Mouse (Mus musculus) testis, adult 2 months (tissue): ENCODE results near the gene Atp5j. TPM values are rescaled to one million over a fixed set of nuclear protein-coding genes. Genes with fewer than 3 reads are reported as not detected.

ENCODE experiments used
- H3K27ac ChIP-seq: fragments of 200-500 bp; 2 replicates; pipeline ENCODE4 v1.5.1; 2012; ENCODE audit warnings: low read depth, low read length; ENCODE audit not compliant: control insufficient read depth, insufficient read depth
- H3K27me3 ChIP-seq: fragments of 200-500 bp; 2 replicates; pipeline ENCODE4 v1.6.1; 2012; ENCODE audit warnings: mild to moderate bottlenecking, low read length, moderate library complexity; ENCODE audit not compliant: control insufficient read depth, insufficient read depth
- H3K36me3 ChIP-seq: fragments of 200-500 bp; 2 replicates; pipeline ENCODE4 v1.6.1; 2012; ENCODE audit warnings: mild to moderate bottlenecking, low read length; ENCODE audit not compliant: control insufficient read depth, insufficient read depth
- H3K4me1 ChIP-seq: fragments of 200-500 bp; 2 replicates; pipeline ENCODE4 v1.6.1; 2012; ENCODE audit warnings: low read length; ENCODE audit not compliant: control insufficient read depth, insufficient read depth
- H3K4me3 ChIP-seq: fragments of 200-500 bp; 2 replicates; pipeline ENCODE4 v1.5.1; 2012; ENCODE audit warnings: low read depth, mild to moderate bottlenecking, low read length, moderate library complexity, mixed read lengths; ENCODE audit not compliant: control insufficient read depth
- CTCF ChIP-seq: fragments of 200-500 bp; IDR thresholded peaks from 2 replicates; pipeline ENCODE4 v1.5.1; 2012; ENCODE audit warnings: low read depth, mild to moderate bottlenecking, inconsistent platforms, low read length, moderate library complexity; ENCODE audit not compliant: control insufficient read depth, insufficient read depth, insufficient replicate concordance
- POLR2A ChIP-seq: fragments of 200-500 bp; IDR thresholded peaks from 2 replicates; pipeline ENCODE4 v1.6.1; 2012; ENCODE audit warnings: low read depth, mild to moderate bottlenecking, inconsistent platforms, low read length, moderate library complexity; ENCODE audit not compliant: control insufficient read depth
- polyA plus RNA-seq: library from polyadenylated mRNA; depleted of rRNA; stranded (reverse); fragments of >200 nt; gene quantifications from 2 replicates; pipeline ENCODE4 v1.2.3, GENCODE M21; 2012

Gene Atp5j
- polyA plus RNA-seq, 1 experiment = 217 TPM

DNA sequence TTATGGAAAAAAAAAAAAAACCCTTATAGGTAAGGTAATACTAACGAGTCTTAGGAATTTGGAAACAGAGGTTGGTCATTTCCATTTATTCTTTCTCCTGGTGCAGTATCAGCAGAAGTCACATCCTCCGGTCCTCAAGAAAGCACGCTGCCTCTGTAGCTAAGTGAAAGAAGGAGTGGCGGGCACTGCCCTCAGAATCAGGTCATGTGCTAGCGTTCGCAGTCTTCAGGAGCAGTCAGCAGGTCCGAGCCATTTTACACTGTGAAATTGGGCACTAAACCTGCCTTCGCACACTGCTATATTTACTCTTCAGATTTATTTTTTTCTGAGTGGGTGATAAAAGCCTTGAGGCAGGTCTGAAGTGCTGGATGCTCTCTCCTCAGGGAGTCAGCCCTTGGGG is 21.6 kb downstream of the Atp5j start:
- no peak overlapping the region for H3K4me3 ChIP-seq
- no peak overlapping the region for H3K27ac ChIP-seq
- H3K27me3 ChIP-seq = no peaks in the 10 kb centered on the region
- H3K4me1 ChIP-seq = no peaks in the 10 kb centered on the region
- H3K36me3 ChIP-seq = no peaks in the 10 kb centered on the region
- TF ChIP-seq CTCF (no peak), POLR2A (no peak)

DNA sequence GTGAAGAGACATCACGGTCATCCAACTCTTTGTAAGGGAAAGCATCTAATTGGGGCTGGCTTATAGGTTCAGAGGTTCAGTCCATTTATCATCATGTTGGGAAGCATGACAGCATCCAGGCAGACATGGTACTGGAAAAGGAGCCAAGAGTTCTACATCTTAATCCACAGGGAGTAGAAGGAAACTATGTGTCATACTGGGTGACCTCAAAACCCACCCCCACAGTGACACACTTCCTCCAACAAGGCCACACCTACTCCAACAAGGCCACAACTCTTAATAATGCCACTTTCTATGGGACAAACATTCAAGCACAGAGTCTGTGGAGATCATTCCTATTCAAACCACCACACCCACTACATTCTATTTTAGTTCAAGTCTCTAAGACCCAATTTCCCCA is 25.2 kb downstream of the Atp5j start:
- H3K4me3 ChIP-seq = no peak overlapping the region
- no peak overlapping the region for H3K27ac ChIP-seq
- TF ChIP-seq CTCF (no peak), POLR2A (no peak)
- H3K27me3 ChIP-seq = no peaks in the 10 kb centered on the region
- no peaks in the 10 kb centered on the region for H3K4me1 ChIP-seq
- H3K36me3 ChIP-seq = no peaks in the 10 kb centered on the region

DNA sequence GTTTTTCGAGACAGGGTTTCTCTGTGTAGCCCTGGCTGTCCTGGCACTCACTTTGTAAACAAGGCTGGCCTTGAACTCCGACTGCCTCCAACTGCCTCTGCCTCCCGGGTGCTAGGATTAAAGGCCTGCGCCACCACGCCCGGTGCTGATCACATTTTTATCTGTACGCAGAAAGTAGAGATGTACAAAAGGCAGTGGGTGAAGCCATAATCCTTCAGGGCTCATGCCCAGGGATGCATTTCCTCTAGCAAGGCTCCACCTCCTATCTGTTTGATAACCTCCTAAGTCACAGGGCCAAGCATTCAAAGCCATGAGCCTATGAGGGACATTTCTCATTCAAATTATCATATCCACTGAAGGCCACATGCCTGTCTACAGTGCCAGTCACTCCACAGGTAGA is 27.6 kb downstream of the Atp5j start:
- Histone ChIP-seq H3K4me1 (no peaks in the 10 kb centered on the region), H3K36me3 (no peaks in the 10 kb centered on the region)
- no peak for TF ChIP-seq CTCF
- TF ChIP-seq POLR2A = no peak

GRCm38 (mm10) chr16:84806175-84806574 is 29.2 kb downstream of the Atp5j start:
- no peak overlapping the region for H3K4me3 ChIP-seq
- H3K27ac ChIP-seq = no peak overlapping the region
- H3K27me3 ChIP-seq = no peaks in the 10 kb centered on the region
- no peak for TF ChIP-seq POLR2A
- TF ChIP-seq CTCF = no peak
- H3K4me1 ChIP-seq = no peaks in the 10 kb centered on the region
- no peaks in the 10 kb centered on the region for H3K36me3 ChIP-seq

More for the DNA sequence above, 27.6 kb downstream of the Atp5j start:
- Histone ChIP-seq H3K27ac (no peak overlapping the region), H3K4me3 (no peak overlapping the region), H3K27me3 (no peaks in the 10 kb centered on the region)

- TF ChIP-seq CTCF (no peak), POLR2A (no peak)
- no peaks in the 10 kb centered on the region for H3K36me3 ChIP-seq
- no peaks in the 10 kb centered on the region for H3K4me1 ChIP-seq
- H3K27ac ChIP-seq = no peak overlapping the region
- no peaks in the 10 kb centered on the region for H3K27me3 ChIP-seq
- H3K4me3 ChIP-seq = no peak overlapping the region
Observed at GRCm38 (mm10) chr16:84804866-84805265, 30.6 kb downstream of the Atp5j start.

- no peak for TF ChIP-seq POLR2A
- TF ChIP-seq CTCF = no peak
- Histone ChIP-seq H3K27ac (no peak overlapping the region), H3K36me3 (no peaks in the 10 kb centered on the region), H3K27me3 (no peaks in the 10 kb centered on the region), H3K4me1 (no peaks in the 10 kb centered on the region), H3K4me3 (no peak overlapping the region)
Observed at GRCm38 (mm10) chr16:84802217-84802616, 33.2 kb downstream of the Atp5j start.

- TF ChIP-seq CTCF = no peak
- no peak for TF ChIP-seq POLR2A
- no peaks in the 10 kb centered on the region for H3K27me3 ChIP-seq
- H3K36me3 ChIP-seq = no peaks in the 10 kb centered on the region
- no peak overlapping the region for H3K27ac ChIP-seq
- H3K4me3 ChIP-seq = no peak overlapping the region
- H3K4me1 ChIP-seq = no peaks in the 10 kb centered on the region
Observed at GRCm38 (mm10) chr16:84800038-84800437, 35.4 kb downstream of the Atp5j start.

GRCm38 (mm10) chr16:84796678-84797077 is 38.7 kb downstream of the Atp5j start:
- Histone ChIP-seq H3K4me1 (peaks cover 4% of the 10 kb centered on the region; the same call in 1 of the 2 replicates), H3K27ac (no peak overlapping the region), H3K27me3 (no peaks in the 10 kb centered on the region), H3K4me3 (no peak overlapping the region), H3K36me3 (no peaks in the 10 kb centered on the region)
- TF ChIP-seq POLR2A (no peak), CTCF (no peak)
